Mouse (Mus musculus) hindbrain, postnatal 0 days (tissue): Measurements from ENCODE around the gene Six5. TPM values are rescaled to one million over a fixed set of nuclear protein-coding genes. Genes with fewer than 3 reads are reported as not detected.
A peak's percentile ranks its signal among the peaks of the same experiment; 100 is the strongest.

Source experiments
- ATAC-seq: fragments of 200-750 bp; cut with Nextera tagmentation; 2 replicates; pipeline ENCODE4 v1.8.0; 2017; ENCODE audit warnings: mild to moderate bottlenecking, moderate TSS enrichment, moderate library complexity
- DNase-seq: peaks from one replicate; pipeline ENCODE4 v3.0.0-alpha.2; 2015; ENCODE audit warnings: low spot score
- H3K27ac ChIP-seq: fragments of 300-500 bp; sonication (generic); 2 replicates; pipeline ENCODE4 v1.5.1; 2014; ENCODE audit warnings: mild to moderate bottlenecking
- H3K27me3 ChIP-seq: fragments of 300-500 bp; sonication (generic); 2 replicates; pipeline ENCODE4 v1.6.1; 2014; ENCODE audit warnings: low read length, mixed read lengths; ENCODE audit not compliant: insufficient read depth
- H3K36me3 ChIP-seq: fragments of 300-500 bp; sonication (generic); 2 replicates; pipeline ENCODE4 v1.6.1; 2014; ENCODE audit warnings: low read length, mixed read lengths; ENCODE audit not compliant: insufficient read depth
- H3K4me1 ChIP-seq: fragments of 300-500 bp; sonication (generic); 2 replicates; pipeline ENCODE4 v1.6.1; 2014; ENCODE audit warnings: antibody characterized with exemption, low read length, mixed read lengths; ENCODE audit not compliant: insufficient read depth
- H3K4me2 ChIP-seq: fragments of 300-500 bp; sonication (generic); 2 replicates; pipeline ENCODE4 v1.6.1; 2014; ENCODE audit warnings: low read depth, mild to moderate bottlenecking, low read length, moderate library complexity, mixed read lengths
- H3K4me3 ChIP-seq: fragments of 300-500 bp; sonication (generic); 2 replicates; pipeline ENCODE4 v1.5.1; 2014; ENCODE audit warnings: low read length
- H3K9ac ChIP-seq: fragments of 300-500 bp; sonication (generic); replicated peaks from 2 replicates; pipeline ENCODE4 v1.6.1; 2014; ENCODE audit warnings: mild to moderate bottlenecking, low read length, moderate library complexity, mixed read lengths
- H3K9me3 ChIP-seq: fragments of 300-500 bp; sonication (generic); 2 replicates; pipeline ENCODE4 v1.6.1; 2016; ENCODE audit warnings: low read length, mixed read lengths
- CTCF ChIP-seq: IDR thresholded peaks from 2 replicates; pipeline ENCODE4 v1.5.1; 2016; ENCODE audit warnings: antibody characterized with exemption, control low read depth, low read depth
- WGBS: fragments of 180-500 bp; shearing (Covaris S2); extraction: QIAGEN DNeasy Blood & Tissue Kit; methylation state at CpG from one replicate; pipeline ENCODE4 v1.1.7; 2014; 5-methylcytosine and 5-hydroxymethylcytosine counted together
- polyA plus RNA-seq: library from polyadenylated mRNA; unstranded; fragments of >200 nt; fragmentation: Nextera tagmentation; extraction: Ambion mirVana; gene quantifications from 2 replicates; pipeline ENCODE4 v1.2.1, GENCODE M21; 2015
- total RNA-seq: library from RNA; depleted of rRNA; stranded (reverse); fragments of >200 nt; gene quantifications from 2 replicates; pipeline ENCODE4 v1.2.3, GENCODE M21; 2014

Gene Six5
- total and polyA plus RNA-seq, 2 experiments from 2014 or later = 1.5 to 12.1 TPM

- WGBS = 90% methylated on average over 1 of the region's 1 CpGs
- no peak overlapping the region for H3K9ac ChIP-seq
- no peak overlapping the region for H3K4me2 ChIP-seq
- no peaks in the 10 kb centered on the region for H3K36me3 ChIP-seq
- H3K4me1 ChIP-seq = no peaks in the 10 kb centered on the region
- no peak overlapping the region for H3K27ac ChIP-seq
- no peak overlapping the region for H3K4me3 ChIP-seq
- peaks cover 3% of the 10 kb centered on the region; the same call in 1 of the 2 replicates for H3K9me3 ChIP-seq
- TF ChIP-seq CTCF = no peak
- no peaks in the 10 kb centered on the region for H3K27me3 ChIP-seq
- DNase-seq (no peak), ATAC-seq (no peak)
Measured at GRCm38 (mm10) chr7:19100290-19100689, 5.9 kb downstream of the Six5 start.

GRCm38 (mm10) chr7:19103741-19104140 is 9.3 kb downstream of the Six5 start:
- H3K27ac ChIP-seq = no peak overlapping the region
- peaks cover 3% of the 10 kb centered on the region; the same call in 1 of the 2 replicates for H3K9me3 ChIP-seq
- no peak overlapping the region for H3K4me3 ChIP-seq
- TF ChIP-seq CTCF = no peak
- no peak overlapping the region for H3K4me2 ChIP-seq
- DNase-seq (no peak), ATAC-seq (no peak)
- H3K4me1 ChIP-seq = no peaks in the 10 kb centered on the region
- H3K27me3 ChIP-seq = no peaks in the 10 kb centered on the region
- H3K9ac ChIP-seq = no peak overlapping the region
- no peaks in the 10 kb centered on the region for H3K36me3 ChIP-seq

- ATAC-seq = no peak
- H3K9me3 ChIP-seq = peaks cover 3% of the 10 kb centered on the region; the same call in 1 of the 2 replicates
- TF ChIP-seq CTCF = no peak
- 77% methylated on average over 2 of the region's 2 CpGs for WGBS
- H3K4me2 ChIP-seq = no peak overlapping the region
- H3K27me3 ChIP-seq = no peaks in the 10 kb centered on the region
- H3K36me3 ChIP-seq = no peaks in the 10 kb centered on the region
- H3K4me3 ChIP-seq = no peak overlapping the region
- no peak for DNase-seq
- H3K9ac ChIP-seq = no peak overlapping the region
- no peak overlapping the region for H3K27ac ChIP-seq
- H3K4me1 ChIP-seq = no peaks in the 10 kb centered on the region
Measured at GRCm38 (mm10) chr7:19104486-19104885, 10.1 kb downstream of the Six5 start.

GRCm38 (mm10) chr7:19107436-19107835 is 13.0 kb downstream of the Six5 start:
- no peak overlapping the region for H3K4me2 ChIP-seq
- no peak for ATAC-seq
- no peak for TF ChIP-seq CTCF
- H3K4me1 ChIP-seq = no peaks in the 10 kb centered on the region
- no peak overlapping the region for H3K9ac ChIP-seq
- no peak for DNase-seq
- no peak overlapping the region for H3K27ac ChIP-seq
- no peak overlapping the region for H3K4me3 ChIP-seq
- 62% methylated on average over 3 of the region's 3 CpGs for whole genome bisulfite sequencing
- peaks cover 3% of the 10 kb centered on the region; the same call in 1 of the 2 replicates for H3K9me3 ChIP-seq
- no peaks in the 10 kb centered on the region for H3K27me3 ChIP-seq
- no peaks in the 10 kb centered on the region for H3K36me3 ChIP-seq

GRCm38 (mm10) chr7:19109565-19109964 is 15.2 kb downstream of the Six5 start:
- Histone ChIP-seq H3K27me3 (no peaks in the 10 kb centered on the region), H3K4me1 (no peaks in the 10 kb centered on the region), H3K4me2 (no peak overlapping the region), H3K36me3 (no peaks in the 10 kb centered on the region), H3K27ac (no peak overlapping the region), H3K9me3 (no peaks in the 10 kb centered on the region), H3K4me3 (no peak overlapping the region), H3K9ac (no peak overlapping the region)
- WGBS = 90% methylated on average over 1 of the region's 1 CpGs
- ATAC-seq = no peak
- DNase-seq = no peak
- no peak for TF ChIP-seq CTCF

GRCm38 (mm10) chr7:19118028-19118771 is 23.8 kb downstream of the Six5 start, which contains the start of gene Gm4969:
TSS of gene Gm4969 (minus strand) at chr7:19118368.
- no peaks in the 10 kb centered on the region for H3K36me3 ChIP-seq

GRCm38 (mm10) chr7:19119083-19119482 is 24.7 kb downstream of the Six5 start:
- Histone ChIP-seq H3K27ac (0 out of 2 replicates have a peak overlapping the region, but pooled peaks have one; percentile 62), H3K9ac (no peak overlapping the region), H3K4me2 (no peak overlapping the region), H3K36me3 (no peaks in the 10 kb centered on the region), H3K4me3 (no peak overlapping the region), H3K4me1 (peaks cover 16% of the 10 kb centered on the region), H3K9me3 (no peaks in the 10 kb centered on the region), H3K27me3 (no peaks in the 10 kb centered on the region)
- 92% methylated on average over 8 of the region's 8 CpGs for WGBS
- TF ChIP-seq CTCF = no peak
- ATAC-seq (no peak), DNase-seq (no peak)

More at GRCm38 (mm10) chr7:19118028-19118771, 23.8 kb downstream of the Six5 start, which contains the start of gene Gm4969:
- Histone ChIP-seq H3K4me1 (peaks cover 16% of the 10 kb centered on the region), H3K27me3 (no peaks in the 10 kb centered on the region), H3K4me2 (peak within 1 kb of the TSS; percentile 55), H3K9me3 (no peaks in the 10 kb centered on the region), H3K9ac (0 out of 2 replicates have a peak within 1 kb of the TSS, but pooled peaks have one; percentile 38), H3K27ac (peak within 1 kb of the TSS; percentile 62; the same call in 1 of the 2 replicates), H3K4me3 (peak within 1 kb of the TSS; percentile 39)
- TF ChIP-seq CTCF = peak; percentile 57
- DNase-seq (peak; percentile 91), ATAC-seq (peak; percentile 83)
- WGBS = 18% methylated on average over 64 of the region's 64 CpGs
